Mouse (Mus musculus) olfactory bulb, adult 2 months (tissue): ENCODE results near the gene Bcl3.

Source experiments
- CTCF ChIP-seq: fragments of 200-500 bp; IDR thresholded peaks from 2 replicates; pipeline ENCODE4 v1.5.1; 2012; ENCODE audit warnings: low read depth, mild to moderate bottlenecking, low read length, moderate library complexity; ENCODE audit not compliant: insufficient read depth
- POLR2A ChIP-seq: fragments of 200-500 bp; IDR thresholded peaks from 2 replicates; pipeline ENCODE4 v1.6.1; 2012; ENCODE audit warnings: mild to moderate bottlenecking, low read depth, low read length, moderate library complexity; ENCODE audit not compliant: insufficient read depth

- TF ChIP-seq POLR2A: no peak
- TF ChIP-seq CTCF: no peak
Measured at GRCm38 (mm10) chr7:19831837-19832236, 9.3 kb upstream of the Bcl3 start.
